Mouse (Mus musculus): Measurements from ENCODE around the gene Ugt1a6a.

The Ugt1a6a gene

DNA sequence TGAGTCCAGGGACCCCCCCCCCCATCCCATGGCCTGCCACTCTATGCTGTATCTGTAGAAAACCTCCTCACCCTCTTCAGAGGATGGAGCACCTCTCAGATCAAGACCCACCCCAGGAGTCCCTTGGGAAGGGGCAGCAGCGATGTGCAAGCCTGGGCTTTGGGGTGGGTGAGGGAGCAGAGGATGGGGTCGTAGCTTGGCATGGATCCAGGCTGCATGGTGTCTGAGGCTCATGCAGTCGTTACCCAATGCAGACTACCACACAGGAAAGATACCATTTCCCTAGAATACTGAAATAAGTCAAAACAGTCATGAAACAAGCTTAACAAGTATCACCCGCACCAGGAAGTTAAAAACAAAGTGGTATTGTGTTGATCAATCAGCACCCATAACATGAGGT lies 114.0 kb downstream of the Ugt1a6a start:
- DNase-seq (ENCODE audit: low spot score in 2 of 2): no peak

DNA sequence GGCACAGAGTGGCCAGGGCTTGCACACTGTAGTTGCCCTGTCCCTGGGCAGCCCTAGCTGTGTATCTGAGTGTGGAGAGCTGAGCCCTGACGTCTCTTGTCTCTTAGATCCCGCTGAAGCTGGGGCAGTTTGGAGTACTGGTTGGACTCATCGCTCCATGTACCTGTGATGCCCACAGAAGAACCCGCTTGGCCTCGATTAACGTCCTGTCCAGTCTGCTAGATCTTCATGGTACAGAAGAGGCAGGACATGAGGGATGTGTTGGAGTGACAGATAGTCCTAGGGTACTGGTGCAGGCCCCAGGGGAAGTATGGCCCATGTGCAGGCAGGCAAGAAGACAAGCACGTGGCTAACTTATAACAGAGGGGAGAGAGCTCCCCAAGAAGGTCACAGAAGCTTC lies 115.0 kb downstream of the Ugt1a6a start:
- DNase-seq (ENCODE audit: low spot score in 2 of 2): no peak

GRCm38 (mm10) chr1:88250023-88250422 lies 115.4 kb downstream of the Ugt1a6a start:
- DNase-seq (ENCODE audit: low spot score in 2 of 2): no peak

GRCm38 (mm10) chr1:88253106-88253505 lies 118.5 kb downstream of the Ugt1a6a start:
- DNase-seq (ENCODE audit: low spot score in 2 of 2): no peak

- no peak for DNase-seq (ENCODE audit: low spot score in 2 of 2)
Observed at GRCm38 (mm10) chr1:88253540-88253939, 118.9 kb downstream of the Ugt1a6a start.

GRCm38 (mm10) chr1:88254793-88255465 lies 120.3 kb downstream of the Ugt1a6a start:
- DNase-seq (ENCODE audit: low spot score in 2 of 2): peak in 1 of 2 experiments; percentile 81

DNA sequence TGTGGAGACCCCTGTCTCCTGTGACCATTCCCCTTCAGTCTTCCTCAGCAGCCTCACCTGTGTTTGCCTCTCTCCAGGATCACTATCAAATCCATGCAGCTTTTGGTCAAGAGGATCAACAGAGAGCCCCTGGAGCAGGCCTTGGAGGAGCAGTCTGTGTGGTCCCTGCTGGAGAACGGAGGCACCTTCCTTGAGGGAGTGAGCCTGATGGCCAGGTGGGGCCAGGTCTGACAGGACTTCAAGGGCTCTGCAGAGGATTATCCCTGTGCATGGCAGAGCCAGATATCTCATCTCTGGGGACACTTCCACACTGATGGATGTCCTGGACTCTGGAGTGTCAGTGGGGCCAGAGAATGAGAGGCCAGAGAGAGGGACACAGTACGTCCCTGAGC lies 120.9 kb downstream of the Ugt1a6a start:
- no peak for DNase-seq (ENCODE audit: low spot score in 2 of 2)

DNA sequence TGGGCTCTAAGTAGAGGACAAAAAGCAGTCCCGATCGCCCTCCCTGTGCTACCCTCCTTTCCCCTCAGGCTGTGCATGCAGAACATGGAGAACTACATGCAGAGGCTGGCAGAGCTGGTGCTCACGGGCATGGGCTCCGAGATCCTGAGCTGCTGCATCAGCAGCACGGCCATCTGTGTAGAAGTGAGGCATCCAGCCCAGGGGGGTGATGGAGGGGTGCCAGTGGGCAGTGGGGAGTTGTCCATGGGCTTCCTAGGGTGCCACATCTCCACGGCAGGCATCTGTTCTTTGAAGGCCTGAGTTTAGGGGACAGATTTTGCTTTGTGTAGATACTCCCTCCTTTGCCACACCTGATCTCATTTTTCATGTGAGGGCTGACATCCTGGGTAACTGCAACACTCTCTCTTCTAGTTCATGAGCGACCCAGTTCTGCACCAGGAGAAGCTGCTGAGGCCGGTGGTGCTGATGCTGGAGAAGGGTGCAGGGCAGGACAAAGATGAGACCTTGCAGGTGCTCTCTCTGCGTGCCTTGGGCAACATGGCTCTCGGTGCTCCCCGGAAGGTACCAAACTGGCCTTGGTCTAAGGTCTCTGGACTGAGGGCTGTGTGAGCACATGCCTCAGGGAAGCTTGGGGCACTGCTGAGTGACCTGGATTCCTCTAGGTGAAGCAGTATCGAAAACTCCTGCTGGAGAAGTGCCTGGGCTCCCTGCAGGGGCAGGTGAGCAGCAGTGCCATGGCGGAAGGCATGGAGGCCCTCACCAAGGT lies 121.6 kb downstream of the Ugt1a6a start:
- DNase-seq (ENCODE audit: low spot score in 2 of 2): peak in 1 of 2 experiments; percentile 63

GRCm38 (mm10) chr1:88256886-88257663 lies 122.5 kb downstream of the Ugt1a6a start:
- no peak for DNase-seq (ENCODE audit: low spot score in 2 of 2)

DNA sequence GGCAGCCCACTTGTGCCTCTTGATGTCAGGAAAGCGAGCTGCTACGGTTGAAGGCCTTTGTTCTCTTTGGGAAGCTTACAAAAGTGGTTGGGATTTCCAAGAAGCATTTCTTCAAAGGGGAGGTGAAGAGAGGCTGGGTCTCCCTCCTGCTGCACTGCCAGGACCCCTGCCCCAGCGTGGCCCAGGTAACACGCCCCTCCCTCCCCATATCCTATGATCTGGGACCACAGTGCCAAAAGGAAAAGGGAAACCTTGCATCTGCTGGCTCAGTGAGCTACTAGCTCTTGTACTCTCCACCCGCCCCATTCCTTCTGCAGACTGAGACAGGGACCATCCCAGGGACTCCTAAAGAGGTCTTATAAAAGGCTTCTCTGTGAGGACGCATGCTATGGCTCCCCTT lies 123.1 kb downstream of the Ugt1a6a start:
- DNase-seq (ENCODE audit: low spot score in 2 of 2): no peak

DNA sequence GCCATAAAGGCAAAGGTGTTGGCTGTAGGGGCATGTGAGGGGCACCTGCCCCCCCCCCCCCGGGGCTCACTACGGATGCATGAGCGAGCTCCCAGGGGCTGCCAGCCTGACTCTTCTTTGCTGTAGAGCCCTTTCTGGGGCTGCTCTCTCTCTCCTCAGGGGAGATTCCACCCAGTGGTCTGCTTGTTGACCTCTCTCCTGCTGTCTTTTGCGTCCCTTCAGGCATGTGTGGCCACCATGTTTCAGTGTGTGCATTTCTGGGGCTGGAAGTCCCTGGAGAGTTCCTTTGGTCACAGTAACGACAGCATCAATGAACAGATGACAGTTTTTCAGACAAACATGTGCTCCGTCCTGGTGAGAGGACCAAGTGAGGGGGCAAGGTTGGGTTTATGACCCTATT lies 123.8 kb downstream of the Ugt1a6a start:
- DNase-seq (ENCODE audit: low spot score in 2 of 2): no peak

DNA sequence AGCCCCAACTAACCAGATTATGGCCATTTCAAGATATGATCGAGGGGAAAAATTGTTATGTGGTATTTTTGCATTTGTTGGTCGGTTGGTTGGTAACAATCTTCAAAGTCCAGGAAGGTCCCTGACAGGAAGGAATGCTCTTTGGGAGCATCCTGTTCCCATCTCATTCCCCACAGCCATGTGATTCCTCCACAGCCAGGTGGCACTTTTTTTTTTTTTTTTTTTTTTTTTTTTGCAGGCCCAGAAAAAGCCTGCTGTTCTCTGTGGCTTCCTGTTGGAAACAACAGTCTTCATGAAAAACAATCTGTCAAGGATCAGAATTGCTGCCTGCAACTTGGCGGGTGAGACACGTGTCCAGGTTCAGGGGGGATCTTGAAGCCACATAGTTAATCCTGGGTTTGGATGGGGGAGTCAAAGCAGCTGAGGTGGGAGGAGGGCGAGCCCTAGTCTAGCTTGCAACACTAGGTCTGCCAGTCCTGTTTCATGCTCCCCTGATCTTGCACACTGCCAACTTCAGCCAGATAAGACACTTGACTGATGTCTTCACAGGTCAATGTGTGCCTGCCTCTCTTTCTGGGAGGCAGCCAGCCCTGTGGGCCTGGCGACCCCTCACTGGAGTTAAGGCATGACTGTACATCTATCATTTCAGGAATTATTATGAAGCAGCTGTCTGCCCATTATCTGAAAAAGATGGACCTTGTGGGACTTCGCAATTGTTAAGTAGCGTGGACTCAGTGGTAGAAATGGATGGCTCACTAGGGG lies 124.5 kb downstream of the Ugt1a6a start:
- peak in 1 of 2 experiments; percentile 69 for DNase-seq (ENCODE audit: low spot score in 2 of 2)

GRCm38 (mm10) chr1:88259643-88260024 lies 125.0 kb downstream of the Ugt1a6a start:
- no peak for DNase-seq (ENCODE audit: low spot score in 2 of 2)

- DNase-seq (ENCODE audit: low spot score in 2 of 2): no peak
Observed at GRCm38 (mm10) chr1:88260114-88260513, 125.5 kb downstream of the Ugt1a6a start.

DNA sequence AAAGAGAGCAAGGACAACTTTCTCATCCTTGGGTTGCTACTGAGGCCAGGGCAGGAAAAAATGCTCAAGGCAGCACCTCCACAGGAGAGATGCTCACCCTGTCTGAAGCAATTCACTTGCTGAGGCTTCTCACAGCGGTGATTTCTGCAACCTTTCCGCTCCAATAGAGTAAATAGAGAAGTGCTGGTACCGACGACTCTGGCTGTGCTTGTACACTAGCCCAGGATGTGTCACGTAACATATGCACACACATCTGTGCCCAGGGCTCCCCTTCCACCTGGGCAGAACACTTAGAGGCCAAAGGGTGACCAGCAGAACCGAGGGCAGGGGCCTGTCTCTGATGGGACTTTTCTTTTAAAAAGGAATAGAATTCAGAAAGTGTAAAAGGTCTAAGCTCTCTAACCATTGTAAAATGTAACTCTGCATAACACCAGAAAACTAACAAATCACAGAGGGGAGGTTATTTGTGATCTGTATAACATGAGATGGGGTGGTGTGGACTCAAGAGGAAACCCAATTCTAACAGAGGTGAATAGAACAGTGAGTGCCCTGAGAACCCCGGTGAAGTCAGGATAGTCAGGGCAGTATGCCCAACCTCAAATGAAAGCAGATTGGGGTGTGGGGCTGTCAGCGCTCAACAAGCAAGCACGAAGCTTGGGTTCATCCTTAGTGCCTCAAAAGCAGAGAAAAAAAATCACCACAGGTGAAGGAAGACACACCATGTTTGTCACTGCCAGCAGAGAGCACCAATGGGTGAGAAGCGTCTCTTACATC lies 126.2 kb downstream of the Ugt1a6a start:
- DNase-seq (ENCODE audit: low spot score in 2 of 2): no peak

DNA sequence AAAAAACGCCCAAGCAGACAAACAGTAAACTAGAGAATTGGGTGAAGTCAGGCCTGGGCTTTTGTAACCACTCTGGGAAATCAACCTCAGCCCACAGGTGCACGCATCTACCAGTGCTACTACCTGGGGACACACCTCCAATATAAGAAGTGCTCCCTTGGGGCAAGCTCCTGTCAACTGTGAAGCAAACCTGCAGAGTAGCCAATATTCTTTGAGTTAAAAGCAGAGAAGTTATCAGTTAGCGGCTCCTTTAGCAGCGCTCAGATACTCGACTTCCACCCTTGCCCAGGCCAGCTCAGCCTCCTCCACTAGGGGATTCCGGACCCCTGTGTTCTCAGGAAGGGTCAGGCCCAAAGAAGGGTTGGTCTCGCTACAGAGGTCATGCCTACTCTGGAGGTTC lies 127.1 kb downstream of the Ugt1a6a start:
- no peak for DNase-seq (ENCODE audit: low spot score in 2 of 2)

- no peak for DNase-seq (ENCODE audit: low spot score in 2 of 2)
Observed at GRCm38 (mm10) chr1:88262255-88262654, 127.6 kb downstream of the Ugt1a6a start.

DNA sequence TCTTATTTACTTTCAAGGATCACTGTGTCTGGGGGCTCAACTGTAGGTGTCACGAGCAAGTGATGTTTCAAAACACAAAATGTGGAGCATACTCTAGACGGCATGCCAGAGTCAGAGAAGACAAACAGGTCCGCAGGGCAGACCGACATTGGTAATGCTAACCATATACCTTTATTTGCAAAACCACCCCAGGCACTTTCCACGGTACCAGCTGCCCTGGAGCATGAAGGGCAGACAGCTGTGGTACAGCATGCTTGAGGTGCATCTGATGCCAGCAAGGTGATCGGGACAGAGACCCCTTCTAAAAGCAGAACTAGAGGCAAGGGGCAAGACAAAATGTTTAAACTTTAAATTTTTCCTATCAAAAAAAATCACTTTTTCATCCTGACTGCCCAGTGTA lies 128.4 kb downstream of the Ugt1a6a start:
- no peak for DNase-seq (ENCODE audit: low spot score in 2 of 2)

DNA sequence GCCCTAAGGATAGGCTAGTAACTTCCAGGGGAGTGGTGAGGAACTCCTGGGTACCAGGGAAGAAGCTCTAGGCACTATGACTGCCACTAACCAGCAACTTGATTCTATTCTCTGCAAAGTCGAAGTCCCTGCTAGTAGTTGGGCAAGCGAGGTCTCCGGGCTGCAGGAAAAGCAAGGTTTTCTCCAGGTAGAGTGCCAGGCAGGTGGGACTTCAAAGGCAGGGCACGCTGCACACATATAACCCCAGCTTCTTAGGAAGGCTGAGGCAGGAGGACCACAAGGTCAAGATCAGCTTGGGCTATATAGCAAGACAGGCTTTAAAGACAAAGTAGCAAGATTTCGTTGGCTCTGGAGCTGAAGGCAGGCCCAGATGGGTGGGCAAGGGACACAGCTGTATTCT lies 129.2 kb downstream of the Ugt1a6a start:
- DNase-seq (ENCODE audit: low spot score in 2 of 2): no peak

DNA sequence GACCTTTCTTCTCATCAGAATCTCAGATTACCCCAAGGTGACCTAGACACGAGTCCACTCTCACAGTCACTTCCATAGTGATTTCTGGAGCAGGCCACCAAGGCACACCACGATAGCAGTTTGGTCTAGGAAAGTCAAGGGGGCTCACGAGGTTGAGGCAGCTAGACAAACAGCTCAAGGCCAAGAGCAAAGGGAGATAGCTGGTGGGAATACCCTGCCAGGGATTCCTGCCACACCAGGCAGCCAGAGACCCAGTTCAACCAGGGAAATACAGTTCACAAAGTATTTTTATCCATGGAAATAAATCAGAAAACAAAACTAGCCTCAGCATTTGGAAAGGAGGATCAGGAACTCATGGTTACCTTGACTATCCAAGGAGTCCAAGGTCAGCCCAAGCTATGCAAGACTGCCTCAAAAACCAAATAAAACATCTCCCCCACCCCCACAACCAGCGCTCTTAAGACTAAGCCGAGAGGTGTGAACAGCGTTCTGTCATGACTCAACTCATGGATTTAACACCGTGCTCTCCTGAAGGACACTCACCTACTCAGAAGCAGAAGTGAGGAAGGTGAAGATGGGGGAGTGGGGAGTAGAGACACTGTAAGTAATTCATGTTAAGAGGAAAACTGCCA lies 129.7 kb downstream of the Ugt1a6a start:
- DNase-seq (ENCODE audit: low spot score in 2 of 2): no peak

- no peak for DNase-seq (ENCODE audit: low spot score in 2 of 2)
Observed at GRCm38 (mm10) chr1:88264869-88265240, 130.2 kb downstream of the Ugt1a6a start.

All from cerebellum, postnatal 4 days (tissue).